Mouse (Mus musculus): ENCODE results near the gene Krtap28-10. TPM values are rescaled to one million over a fixed set of nuclear protein-coding genes. Genes with fewer than 3 reads are reported as not detected.
"Not testable (repeated sequence)": the region's sequence is repeated elsewhere in the genome, so short reads cannot be mapped to it uniquely, and the experiment has no call there.

The Krtap28-10 gene
- total RNA-seq, 2 experiments from 2014 or later = not detected

- DNase-seq (ENCODE audit: low spot score in 2 of 2) = no peak
- intact Hi-C loops (cut with DNase I) = no loop called here
Measured at GRCm38 (mm10) chr1:83016556-83016955, 25.7 kb downstream of the Krtap28-10 start.

- intact Hi-C loops (cut with DNase I) = no loop called here
- no peak for DNase-seq (ENCODE audit: low spot score in 2 of 2)
Measured at GRCm38 (mm10) chr1:83015329-83015879, 26.9 kb downstream of the Krtap28-10 start.

GRCm38 (mm10) chr1:83014477-83014876 lies 27.8 kb downstream of the Krtap28-10 start:
- no peak for DNase-seq (ENCODE audit: low spot score in 2 of 2)
- intact Hi-C loops (cut with DNase I) = no loop called here

- intact Hi-C loops (cut with DNase I) = no loop called here
- no peak for DNase-seq (ENCODE audit: low spot score in 2 of 2)
Measured at GRCm38 (mm10) chr1:83007471-83007870, 34.8 kb downstream of the Krtap28-10 start.

GRCm38 (mm10) chr1:83006218-83007179 lies 35.8 kb downstream of the Krtap28-10 start:
- intact Hi-C loops (cut with DNase I) = no loop called here
- DNase-seq (ENCODE audit: low spot score in 2 of 2) = no peak

- DNase-seq (ENCODE audit: low spot score in 2 of 2); intact Hi-C loops (cut with DNase I): not testable (repeated sequence)
Measured at GRCm38 (mm10) chr1:83000306-83000705, 42.0 kb downstream of the Krtap28-10 start, which contains the start of gene Gm47959. TSS of gene Gm47959 (plus strand) at chr1:83000548.

GRCm38 (mm10) chr1:82993947-82994346 lies 48.3 kb downstream of the Krtap28-10 start:
- DNase-seq (ENCODE audit: low spot score in 2 of 2) = no peak
- intact Hi-C loops (cut with DNase I) = no loop called here

GRCm38 (mm10) chr1:82992093-82992492 lies 50.2 kb downstream of the Krtap28-10 start:
- DNase-seq (ENCODE audit: low spot score in 2 of 2) = no peak
- intact Hi-C loops (cut with DNase I) = no loop called here

GRCm38 (mm10) chr1:82991596-82991995 lies 50.7 kb downstream of the Krtap28-10 start:
- intact Hi-C loops (cut with DNase I) = no loop called here

More at GRCm38 (mm10) chr1:82991596-82991995, 50.7 kb downstream of the Krtap28-10 start:
- no peak for DNase-seq (ENCODE audit: low spot score in 2 of 2)

Other genes with a start within 250 kb of the Krtap28-10 start
- gene Agfg1, start 203.0 kb downstream of the Krtap28-10 start, total RNA-seq (2021) = 10 to 100 TPM; 81.8 to 90.3 TPM
- not detected for gene A030005L19Rik, start 129.2 kb downstream of the Krtap28-10 start, total RNA-seq (2021)
- gene A030014E15Rik, start 117.6 kb downstream of the Krtap28-10 start, total RNA-seq (2021) = not detected
- gene Gm6217, start 111.1 kb downstream of the Krtap28-10 start, total RNA-seq (2021) = not detected
- gene A030003K21Rik, start 99.1 kb downstream of the Krtap28-10 start, total RNA-seq (2021) = not detected
- gene Gm7544, start 86.5 kb downstream of the Krtap28-10 start, total RNA-seq (2021) = not detected
- gene Gm47955, start 82.2 kb downstream of the Krtap28-10 start, total RNA-seq (2021) = not detected
- gene Gm47959, start 41.9 kb downstream of the Krtap28-10 start, total RNA-seq (2021) = not detected
- 1 to 10 TPM; 2.1 to 2.5 TPM for gene Slc19a3, start 4.0 kb downstream of the Krtap28-10 start, total RNA-seq (2021)
- gene Gm47969, start 2.5 kb upstream of the Krtap28-10 start, total RNA-seq (2021) = not detected
- not detected for gene A030005K14Rik, start 16.9 kb upstream of the Krtap28-10 start, total RNA-seq (2021)
- gene Krtap28-13, start 18.4 kb upstream of the Krtap28-10 start, total RNA-seq (2021) = not detected
- gene Ccl20, start 74.3 kb upstream of the Krtap28-10 start, total RNA-seq (2021) = not detected
- gene Daw1, start 117.3 kb upstream of the Krtap28-10 start, total RNA-seq (2021) = under 1 TPM; 0.46 to 0.53 TPM